Mouse (Mus musculus) cerebellum, adult (tissue): Measurements from ENCODE around the gene Renbp.
A peak's percentile ranks its signal among the peaks of the same experiment; 100 is the strongest.

Experiments used
- ATAC-seq: cut with Nextera tagmentation; 2 replicates; pipeline ENCODE4 v1.9.2; 2017; ENCODE audit warnings: mild to moderate bottlenecking, moderate library complexity, mixed read lengths; ENCODE audit not compliant: insufficient number of reproducible peaks, low FRiP score, low TSS enrichment

Renbp gene

DNA sequence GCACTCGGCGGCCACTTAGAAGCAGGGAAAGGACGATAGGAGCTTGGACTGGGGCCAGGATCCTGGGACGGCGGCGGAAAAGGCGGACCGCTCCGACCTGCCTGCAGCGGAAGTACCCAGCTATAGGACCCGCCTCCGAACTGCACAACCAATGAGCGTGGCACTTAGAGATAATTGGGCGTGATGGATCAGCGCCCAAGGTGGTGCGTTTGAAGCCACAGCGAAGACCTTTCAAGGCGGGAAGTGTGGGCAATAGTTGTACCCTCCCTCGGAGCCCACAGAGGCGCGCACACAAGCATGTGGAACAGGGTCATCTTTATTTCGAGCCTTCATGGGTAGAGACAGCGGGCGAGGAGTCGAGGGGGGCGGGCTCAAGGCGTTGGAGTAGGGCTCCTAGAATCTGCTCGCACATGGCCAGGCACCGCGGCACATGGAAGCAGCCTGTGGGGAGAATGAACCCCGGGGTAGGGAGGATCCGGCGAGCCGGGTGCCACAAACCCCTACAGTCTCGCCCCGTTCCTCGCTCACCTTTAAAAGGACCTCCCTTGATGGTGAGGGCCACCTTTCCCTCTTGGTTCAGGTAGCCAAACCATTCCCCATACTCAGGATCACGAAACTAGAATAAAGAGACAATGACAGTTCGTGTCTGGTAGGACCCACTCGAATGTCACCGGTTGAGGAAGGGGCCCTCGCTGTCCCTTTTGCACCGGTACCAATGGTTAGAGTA, 8.7 kb downstream of the Renbp start, which contains the start of the genes Arhgap4 and Naa10:
Gene Arhgap4 (minus strand): TSS at position 48 of the 727 bp plus-strand sequence.
Gene Naa10 (minus strand): TSS at position 122 of the 727 bp plus-strand sequence.
- peak; percentile 97 for ATAC-seq

DNA sequence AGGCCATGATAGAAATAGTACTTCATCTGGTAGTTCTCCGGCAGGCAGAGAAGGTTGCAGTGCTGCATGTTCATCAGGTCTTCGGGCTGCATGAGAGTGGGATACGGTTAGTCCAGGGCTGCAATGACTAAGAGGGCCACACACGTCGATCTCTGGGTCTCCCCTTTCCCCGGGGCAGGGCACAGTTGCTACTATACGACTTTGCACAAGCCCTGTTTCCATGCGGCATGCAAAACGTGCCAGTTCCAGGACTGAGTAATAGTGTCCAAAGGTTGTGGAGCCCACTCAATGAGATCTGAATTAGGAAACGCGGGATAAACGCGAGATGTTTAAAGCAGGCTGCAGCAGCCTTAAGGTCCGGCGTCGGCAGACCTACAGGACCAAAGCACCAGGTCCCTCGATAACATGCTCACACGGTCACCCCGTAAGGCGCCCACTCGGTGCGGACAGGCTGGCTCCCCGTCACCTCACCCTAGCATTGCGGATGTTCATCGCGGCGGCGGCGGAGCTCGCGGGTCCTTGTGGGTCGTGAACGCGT, 9.3 kb downstream of the Renbp start:
- ATAC-seq: 0 out of 2 replicates have a peak, but pooled peaks have one; percentile 16

GRCm38 (mm10) chrX:73918631-73919030, 12.0 kb downstream of the Renbp start:
- ATAC-seq: no peak

- ATAC-seq: no peak
Observed at GRCm38 (mm10) chrX:73916945-73917344, 13.7 kb downstream of the Renbp start.

DNA sequence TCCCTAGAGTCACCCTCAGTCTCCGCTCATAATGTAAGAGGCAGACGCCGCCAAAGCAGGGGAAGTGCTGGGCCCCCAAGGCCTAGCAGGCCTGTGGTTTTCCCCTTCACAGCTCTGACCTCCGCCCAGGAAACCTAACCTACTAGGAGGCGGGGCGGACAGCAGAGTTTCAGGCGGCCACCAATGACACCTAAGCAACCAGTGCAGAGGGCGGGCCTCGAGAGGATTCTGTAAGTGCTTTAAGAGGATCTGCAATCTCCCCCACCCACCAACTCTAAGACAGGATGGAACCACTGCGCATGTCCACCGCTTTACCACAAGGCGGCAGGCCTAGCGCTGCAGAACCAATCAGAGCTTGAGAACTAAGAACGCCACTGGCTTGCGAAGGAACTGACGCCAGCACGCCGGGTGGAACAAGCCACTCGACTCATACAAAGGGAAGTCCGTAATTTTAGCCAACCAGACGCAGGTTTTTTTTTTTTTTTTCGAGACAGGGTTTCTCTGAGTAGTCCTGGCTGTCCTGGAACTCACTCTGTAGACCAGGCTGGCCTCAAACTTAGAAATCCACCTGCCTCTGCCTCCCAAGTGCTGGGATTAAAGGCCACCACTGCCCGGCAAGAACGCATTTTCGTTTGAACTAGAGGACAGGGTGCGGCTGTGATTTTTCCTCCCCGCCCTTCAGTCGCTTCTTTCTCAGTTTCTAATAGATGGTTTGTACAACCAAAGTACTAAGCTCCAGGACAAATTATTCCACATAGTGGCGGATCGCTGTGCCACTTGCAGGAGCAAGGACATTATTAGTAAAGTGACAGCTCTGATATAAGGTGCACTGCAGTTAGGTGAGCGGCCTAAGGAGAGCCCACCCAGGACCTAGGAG, 15.6 kb downstream of the Renbp start:
- ATAC-seq: peak; percentile 97

GRCm38 (mm10) chrX:73911588-73911987, 19.1 kb downstream of the Renbp start:
- no peak for ATAC-seq

DNA sequence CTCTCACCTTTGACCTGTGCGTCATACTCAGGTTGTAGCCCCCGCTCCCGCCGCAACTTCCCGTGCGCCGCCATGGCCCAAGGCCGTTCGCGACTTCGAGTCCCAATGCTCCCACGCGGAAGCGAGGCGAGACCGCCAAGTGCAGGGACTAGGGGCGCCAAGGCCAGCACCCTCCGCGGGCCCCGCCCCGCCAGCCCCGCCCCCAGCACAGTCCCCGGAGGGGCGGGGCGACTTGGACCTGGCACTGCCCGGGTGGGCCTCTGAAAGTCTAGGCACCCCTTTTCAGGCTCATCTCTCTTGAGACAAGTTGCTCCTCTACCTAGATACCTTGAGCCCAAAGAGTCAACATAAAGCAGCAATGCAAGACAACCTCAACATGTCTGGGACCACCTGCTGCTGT, 19.5 kb downstream of the Renbp start:
- ATAC-seq: no peak

GRCm38 (mm10) chrX:73910451-73910850, 20.2 kb downstream of the Renbp start:
- no peak for ATAC-seq

GRCm38 (mm10) chrX:73910049-73910448, 20.6 kb downstream of the Renbp start:
- no peak for ATAC-seq

DNA sequence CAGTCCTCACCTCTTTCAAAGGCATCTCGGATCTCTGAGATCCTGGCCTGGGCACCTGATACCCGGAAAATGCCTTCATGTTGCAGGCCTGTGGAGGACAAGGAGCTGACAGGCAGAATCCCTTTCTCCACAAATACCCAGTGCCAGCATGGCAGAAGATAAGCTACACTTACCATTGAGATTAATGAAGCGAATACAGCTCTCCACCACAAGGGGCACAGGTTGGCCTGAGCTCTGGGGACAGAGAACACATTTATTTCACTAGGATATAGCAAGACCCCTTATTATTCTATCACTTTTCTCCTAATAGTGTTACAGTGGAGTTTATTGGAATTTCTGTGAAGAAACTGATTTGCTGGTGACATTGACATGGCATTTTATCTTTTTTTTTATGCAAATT, 32.7 kb downstream of the Renbp start:
- no peak for ATAC-seq

DNA sequence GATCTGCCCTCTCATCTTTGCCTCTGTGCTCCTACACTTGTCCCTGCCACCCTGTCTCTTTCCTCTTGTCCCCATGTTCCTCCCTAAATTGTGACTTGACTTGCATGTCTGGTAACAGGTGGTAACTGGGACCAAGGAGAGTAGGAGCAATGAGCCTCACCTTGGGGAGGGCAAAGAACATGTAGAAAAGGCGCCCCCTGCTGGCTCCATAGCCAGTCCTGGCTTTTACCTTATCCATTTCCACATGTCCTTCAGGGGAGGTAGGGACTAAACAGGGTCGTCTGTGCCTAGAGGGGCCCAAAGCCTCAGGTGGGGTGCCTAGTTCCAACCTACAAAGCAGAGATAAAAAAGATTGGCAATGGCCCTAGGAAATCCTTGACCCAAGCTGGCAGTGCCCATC, 34.9 kb downstream of the Renbp start, which contains the start of gene L1cam:
Gene L1cam (minus strand): TSS at position 387 of the 400 bp plus-strand sequence.
- no peak for ATAC-seq

- ATAC-seq: no peak
Observed at GRCm38 (mm10) chrX:73892833-73893232, 37.8 kb downstream of the Renbp start.

DNA sequence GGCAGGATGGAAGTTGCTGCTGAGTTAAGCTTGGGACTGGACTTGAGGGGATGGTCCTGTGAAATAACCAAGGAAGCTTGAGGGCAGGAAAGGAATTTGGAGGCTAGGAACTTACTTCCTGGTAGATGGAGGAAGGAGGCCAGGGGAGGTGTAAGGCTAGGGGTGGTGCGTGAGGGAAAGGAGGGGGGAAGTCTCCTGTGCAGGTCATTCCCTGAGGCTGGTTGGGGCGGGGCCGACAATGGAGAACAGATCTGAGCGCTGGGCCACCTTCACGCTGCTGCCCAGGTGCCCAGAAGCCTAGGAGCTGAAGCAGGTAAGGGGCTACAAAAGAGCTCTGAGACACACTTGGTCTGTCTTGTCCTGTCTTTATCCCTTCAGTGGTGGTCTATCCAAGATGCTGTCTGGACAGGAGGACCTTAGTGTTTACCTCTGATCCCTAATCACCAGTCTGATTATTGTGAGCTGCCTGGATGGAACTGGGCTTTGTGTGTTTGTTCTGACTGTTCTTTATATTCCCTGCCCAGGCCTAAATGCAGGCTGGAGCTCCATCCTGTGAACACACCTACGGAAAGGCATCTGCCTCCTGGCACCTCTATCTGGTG, 39.0 kb downstream of the Renbp start, which contains the start of gene Avpr2:
Gene Avpr2 (plus strand): TSS at position 552 of the 602 bp plus-strand sequence.
- no peak for ATAC-seq

GRCm38 (mm10) chrX:73881463-73881862, 49.2 kb downstream of the Renbp start:
- ATAC-seq: no peak

GRCm38 (mm10) chrX:73881036-73881427, 49.6 kb downstream of the Renbp start:
- ATAC-seq: no peak; the same call in 1 of the 2 replicates

GRCm38 (mm10) chrX:73880194-73881035, 50.2 kb downstream of the Renbp start:
- ATAC-seq: peak; percentile 52; the same call in 1 of the 2 replicates

DNA sequence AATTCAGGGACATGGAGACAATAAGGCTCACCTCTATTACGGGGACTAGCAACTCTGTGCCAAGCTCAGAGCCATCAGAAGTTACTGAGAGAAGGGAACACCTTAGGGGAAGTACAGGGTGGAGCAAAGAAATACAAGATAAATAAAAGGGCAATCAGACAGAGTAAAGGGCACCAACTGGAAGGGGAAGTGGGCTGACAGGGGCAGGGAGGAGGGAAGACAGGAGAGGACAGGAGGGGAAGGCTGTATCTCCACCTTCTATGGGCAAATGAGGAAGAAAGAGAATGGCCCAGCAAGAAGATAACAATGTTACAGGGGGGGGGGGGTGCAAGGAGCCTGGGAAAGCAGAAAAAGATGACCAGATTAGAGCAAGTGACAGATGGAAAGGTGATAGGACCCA, 53.6 kb downstream of the Renbp start:
- no peak for ATAC-seq

DNA sequence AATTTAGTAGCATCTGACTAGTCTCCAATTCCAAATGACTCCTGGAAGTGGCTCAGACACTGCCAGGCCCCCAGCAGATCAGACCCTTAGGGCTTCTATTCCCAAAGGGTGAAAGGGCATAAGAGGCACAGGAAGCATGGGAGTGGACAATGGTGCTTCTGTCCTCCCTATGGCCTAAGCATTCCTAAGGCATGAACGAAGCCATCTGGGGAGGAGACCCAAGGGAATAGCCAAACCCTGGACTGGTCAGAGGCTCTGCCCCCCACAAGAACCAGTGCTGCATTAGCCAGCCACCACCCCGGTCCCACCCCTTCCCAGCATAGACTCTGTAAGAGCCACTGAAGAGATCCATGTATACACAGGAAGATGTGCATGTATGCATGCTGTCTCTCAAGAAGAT, 54.8 kb downstream of the Renbp start:
- ATAC-seq: no peak
